Mouse (Mus musculus): ENCODE data around the gene Btbd35f11. TPM values are rescaled to one million over a fixed set of nuclear protein-coding genes. Genes with fewer than 3 reads are reported as not detected.

Gene Btbd35f11
- not detected in 2 replicates for polyA plus RNA-seq (2012; rRNA removed)

GRCm38 (mm10) chrX:3443590-3443989 lies at the start of gene Btbd35f11:
Gene Btbd35f11, minus strand, starts transcription at chrX:3443690.

Other genes starting within 250 kb of the Btbd35f11 start
- gene Btbd35f24, start 247.9 kb downstream of the Btbd35f11 start, polyA plus RNA-seq (2012; rRNA removed): not detected in 2 replicates